Mouse (Mus musculus) layer of hippocampus, adult 18-20 months (tissue): ENCODE data around the gene 1190005I06Rik. TPM values are rescaled to one million over a fixed set of nuclear protein-coding genes. Genes with fewer than 3 reads are reported as not detected.

ENCODE experiments used
- DNase-seq, 2 experiments: peaks; one replicate each; pipeline ENCODE4 v3.0.0; 2022; ENCODE audit warnings: low spot score in 2 of 2
- total RNA-seq, 2 experiments: library from RNA; stranded (reverse); gene quantifications; 2 replicates each; pipeline ENCODE4 v1.2.3; 2021

The 1190005I06Rik gene
- total RNA-seq, 2 experiments from 2014 or later = 17.4 to 17.6 TPM

DNA sequence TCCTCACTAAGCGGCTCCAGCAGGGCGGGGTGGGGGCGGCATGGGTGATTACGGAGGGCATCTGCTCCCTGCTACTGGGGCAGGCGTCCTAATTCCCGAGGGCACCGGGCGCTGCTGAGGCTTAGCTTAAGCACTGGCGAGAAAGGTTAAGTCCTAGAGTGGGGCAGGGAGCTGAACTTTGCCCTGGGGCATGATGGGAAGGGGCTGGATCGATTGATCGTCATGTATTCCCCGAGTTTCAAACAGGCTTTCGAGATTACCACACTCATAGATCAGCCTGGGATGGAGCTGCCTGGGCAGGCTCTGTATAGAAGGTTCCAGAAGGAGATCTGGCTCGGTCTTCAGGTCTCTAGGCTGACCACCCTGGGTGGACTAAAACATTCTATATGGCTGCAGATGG lies 25.3 kb downstream of the 1190005I06Rik start:
- no peak for DNase-seq

DNA sequence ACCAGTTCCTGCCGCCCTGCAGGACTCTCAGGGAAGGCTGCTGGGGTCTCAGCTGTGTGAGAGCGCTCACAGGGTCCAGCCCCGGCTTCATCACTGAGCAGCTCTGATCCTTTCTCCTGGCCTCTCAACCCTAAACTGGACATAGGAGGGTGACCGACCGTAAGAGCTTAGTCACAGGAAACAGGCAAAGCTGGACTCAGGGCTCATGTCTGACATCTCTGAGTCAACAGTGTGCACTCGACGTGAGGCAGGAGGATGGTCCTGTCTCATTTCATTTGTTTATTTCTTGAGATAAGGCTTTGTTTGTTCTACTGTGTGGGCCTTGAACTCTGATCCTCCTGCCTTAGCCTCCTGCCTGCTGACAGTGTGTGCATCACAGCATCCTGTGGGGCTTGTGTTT lies 27.0 kb downstream of the 1190005I06Rik start:
- DNase-seq = no peak

DNA sequence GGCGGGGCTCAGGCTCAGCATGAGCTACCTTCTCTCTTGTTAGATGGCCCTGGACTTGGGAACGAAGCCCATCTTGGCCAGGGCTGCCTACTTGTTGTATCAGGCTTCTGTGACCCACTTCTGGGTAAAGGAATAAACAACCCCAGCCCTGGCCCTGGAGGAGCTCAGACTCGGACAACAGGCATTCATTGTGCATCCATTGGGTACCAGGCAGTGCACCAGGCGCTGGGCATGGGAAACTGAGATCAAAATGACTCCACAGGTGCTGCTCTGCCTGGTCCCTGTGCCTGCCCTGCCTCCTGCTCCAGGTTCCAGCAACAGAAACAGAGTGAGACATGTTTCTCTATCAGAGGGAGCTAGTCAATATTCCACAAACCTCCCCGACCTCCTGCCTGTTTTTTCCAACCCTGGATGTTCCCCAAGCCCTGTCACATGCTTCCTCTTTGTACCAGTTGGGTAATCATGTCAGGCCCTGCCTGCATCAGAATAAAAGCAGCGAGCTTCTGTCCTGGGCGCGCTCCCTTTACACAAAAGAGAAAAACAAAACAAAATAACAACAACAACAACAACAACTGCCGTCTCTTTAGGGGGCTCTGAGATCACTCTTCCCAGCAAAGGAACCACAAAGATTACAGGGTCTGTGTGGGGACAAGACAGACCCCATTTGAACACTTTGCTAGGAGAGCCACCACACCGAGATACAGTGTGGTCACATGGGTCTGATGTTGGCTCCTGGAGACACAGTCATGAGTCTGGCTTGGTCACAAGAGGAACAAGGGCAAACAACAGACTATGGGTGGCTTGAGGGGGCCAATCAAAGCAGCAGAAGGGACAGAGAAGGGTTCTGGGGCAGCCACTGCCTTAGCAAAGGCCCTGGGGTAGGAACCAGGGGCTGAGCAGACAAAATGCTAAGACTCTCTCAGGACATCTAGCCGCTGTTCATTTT lies 27.9 kb downstream of the 1190005I06Rik start:
- peak in 1 of 2 experiments; percentile 74 for DNase-seq

DNA sequence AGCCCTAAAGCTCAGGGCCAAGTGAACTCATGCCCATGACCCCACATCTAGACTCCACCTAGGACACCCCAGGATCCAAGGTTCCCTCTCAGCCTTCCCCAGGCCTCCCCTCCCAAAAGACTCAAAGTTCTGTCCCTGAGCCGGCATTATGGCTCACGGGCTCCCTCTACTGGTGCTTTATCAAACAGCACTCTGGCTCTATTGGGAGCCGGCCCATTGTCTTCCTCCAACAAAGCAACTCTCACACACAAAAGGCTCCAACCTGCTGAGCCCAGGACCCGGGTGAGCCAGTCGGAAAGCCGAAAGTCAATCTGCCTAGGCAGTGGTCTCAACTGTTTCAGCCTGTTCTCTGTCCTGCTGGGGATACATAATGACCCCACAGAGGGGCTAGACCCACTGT lies 29.3 kb downstream of the 1190005I06Rik start:
- peak in 1 of 2 experiments; percentile 87 for DNase-seq

DNA sequence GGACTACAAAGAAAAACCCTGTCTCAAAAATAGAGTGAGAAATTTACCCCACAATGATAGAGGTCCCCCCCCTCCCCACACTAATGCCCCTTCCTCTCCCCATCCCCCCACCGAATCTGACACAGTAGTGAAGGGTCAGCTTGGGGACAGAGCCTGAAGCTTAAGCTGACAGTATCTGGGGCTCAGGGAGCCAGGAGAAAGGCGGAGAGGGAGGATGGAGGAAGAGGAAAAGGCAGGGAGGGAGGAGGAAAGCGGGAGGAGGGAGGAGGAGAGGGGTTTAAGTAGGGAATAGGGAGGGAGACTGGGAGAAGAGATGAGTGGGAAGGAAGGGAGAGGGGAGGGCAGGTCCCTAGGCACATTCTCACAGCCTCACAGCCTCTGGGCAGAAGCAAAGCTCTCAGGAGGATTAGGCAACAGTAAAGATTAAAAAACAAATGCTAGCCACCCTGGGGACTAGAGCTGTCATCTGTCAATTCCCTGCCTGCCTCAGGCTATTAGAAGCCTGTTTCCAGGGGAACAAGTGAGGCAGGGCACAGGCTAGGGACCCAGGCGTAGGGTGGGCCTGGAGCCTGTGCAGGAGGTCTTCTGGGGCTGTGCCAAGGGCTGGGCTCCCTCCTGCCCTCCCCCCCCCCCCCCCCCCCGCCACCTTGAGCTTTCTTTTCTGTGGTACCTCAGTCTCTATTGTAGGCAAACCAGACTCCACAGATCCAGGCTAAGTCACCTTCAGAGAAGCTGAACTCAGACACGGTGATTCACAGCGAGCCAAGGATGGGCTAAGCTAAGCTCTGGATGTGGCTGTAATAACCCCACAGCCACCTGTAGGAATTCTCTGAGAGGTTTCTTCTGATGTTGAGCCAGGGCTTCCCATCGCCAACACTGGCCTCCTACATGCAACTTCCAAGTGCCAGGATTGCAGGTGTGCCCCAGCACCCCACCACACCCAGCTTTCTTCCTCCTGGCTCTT lies 30.5 kb downstream of the 1190005I06Rik start:
- no peak for DNase-seq

DNA sequence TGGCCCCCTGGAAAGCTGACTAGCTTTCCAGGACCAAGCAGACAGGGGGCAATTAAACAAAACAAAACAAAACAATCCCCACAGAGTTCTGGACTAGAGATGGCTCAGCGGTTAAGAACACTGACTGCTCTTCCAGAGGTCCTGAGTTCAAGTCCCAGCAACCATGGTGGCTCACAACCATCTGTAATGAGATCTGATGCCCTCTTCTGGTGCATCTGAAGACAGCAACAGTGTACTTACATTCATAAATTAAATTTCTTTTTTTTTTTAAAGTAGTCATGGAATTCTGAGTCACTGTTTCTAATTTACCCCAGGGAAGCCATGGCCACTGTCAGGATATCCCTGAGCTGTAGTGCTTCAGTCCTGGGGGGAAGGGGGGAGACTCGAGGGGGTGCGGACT lies 32.9 kb downstream of the 1190005I06Rik start:
- DNase-seq = no peak

DNA sequence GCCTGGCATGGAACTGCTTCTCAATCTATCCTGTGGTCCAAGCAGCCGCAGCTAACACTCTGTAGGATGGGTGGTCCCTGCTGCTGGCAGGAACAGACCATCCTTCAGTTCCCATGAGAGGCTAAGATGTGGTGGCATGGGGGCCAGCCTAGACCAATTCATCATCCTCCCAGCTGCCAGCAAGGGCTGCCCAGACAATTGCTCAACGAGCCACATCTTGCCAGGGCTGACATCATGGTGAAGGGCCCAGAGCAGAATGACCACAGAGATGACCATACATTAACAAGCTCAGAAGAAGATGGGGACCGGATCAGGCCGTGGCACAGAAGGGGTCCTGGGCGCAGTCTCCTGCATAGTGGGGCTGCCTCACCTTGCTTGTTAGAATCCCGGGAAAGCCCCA lies 36.6 kb downstream of the 1190005I06Rik start:
- no peak for DNase-seq

DNA sequence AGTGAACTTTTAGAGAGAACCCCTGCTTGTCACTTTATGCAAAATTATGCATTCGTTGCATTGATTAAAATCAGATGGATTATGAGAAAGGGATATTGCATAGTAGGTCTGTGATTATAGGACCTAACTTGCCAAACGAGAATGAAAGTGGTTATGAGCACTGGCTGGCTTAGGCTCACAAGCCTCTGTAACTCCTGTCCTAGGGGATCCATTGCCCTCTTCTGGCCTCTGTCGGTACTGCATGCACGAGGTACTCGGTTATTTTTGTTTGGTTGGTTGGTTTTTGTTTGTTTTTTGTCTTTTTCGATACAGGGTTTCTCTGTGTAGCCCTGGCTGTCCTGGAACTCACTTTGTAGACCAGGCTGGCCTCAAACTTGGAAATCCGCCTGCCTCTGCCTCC lies 39.5 kb downstream of the 1190005I06Rik start:
- DNase-seq = peak; percentile 71 to 90

DNA sequence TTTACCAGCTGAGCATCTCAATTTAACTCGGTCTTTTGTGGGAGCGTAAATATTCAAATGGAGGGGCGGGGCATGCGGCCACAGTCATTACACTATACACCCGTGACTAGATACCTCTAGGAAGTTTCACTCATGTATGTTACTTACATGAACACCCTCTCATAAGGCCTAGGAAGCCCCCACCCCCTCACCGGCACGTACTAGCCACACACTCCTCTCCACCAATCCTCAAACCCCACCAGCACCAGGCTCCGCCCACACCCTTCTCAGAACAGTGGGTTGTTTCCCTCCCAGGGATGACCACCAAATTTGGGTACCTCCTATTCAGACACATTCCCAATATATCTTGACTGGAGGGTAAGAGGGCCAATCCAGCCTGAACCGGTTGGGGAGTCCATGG lies 40.0 kb downstream of the 1190005I06Rik start:
- no peak for DNase-seq

DNA sequence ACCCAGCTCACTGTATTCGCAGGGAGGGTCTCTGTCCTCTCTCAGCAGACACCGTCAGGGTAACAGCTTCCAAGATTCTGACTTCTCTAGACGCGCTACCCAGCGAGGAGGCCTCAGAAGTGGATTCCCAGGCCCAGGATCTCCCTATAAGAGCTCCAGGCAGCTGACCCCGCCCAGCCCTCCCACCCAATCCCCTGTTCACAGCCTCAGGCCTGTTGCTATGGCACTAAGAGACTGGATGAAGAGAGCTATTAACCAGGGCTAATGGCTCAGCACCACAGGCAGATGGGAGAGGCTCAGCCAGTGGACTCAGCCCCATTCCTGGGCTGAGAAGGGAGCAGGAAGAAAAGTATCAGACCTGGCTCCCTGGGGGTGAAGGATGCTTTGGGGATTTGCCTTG lies 44.8 kb downstream of the 1190005I06Rik start:
- no peak for DNase-seq

DNA sequence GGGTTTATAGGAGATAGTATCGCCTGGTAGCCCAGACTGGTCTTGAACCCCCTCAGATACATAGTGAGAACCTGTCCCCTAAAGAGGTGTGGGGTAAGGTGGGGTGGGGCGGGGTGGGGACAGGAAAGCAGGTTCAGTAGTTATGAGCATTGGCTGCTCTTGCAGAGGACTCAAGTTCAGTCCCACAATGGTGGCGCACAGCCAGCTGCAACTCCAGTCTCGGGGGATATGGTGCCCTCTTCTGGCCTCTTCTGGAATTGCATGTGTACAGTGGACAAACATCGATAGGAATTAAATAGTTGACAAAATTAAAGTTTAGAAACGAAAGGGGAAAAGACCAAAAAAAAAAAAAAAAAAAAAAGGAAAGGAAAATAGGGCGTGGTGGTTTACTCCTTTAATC lies 47.9 kb downstream of the 1190005I06Rik start:
- DNase-seq = peak in 1 of 2 experiments; percentile 90

DNA sequence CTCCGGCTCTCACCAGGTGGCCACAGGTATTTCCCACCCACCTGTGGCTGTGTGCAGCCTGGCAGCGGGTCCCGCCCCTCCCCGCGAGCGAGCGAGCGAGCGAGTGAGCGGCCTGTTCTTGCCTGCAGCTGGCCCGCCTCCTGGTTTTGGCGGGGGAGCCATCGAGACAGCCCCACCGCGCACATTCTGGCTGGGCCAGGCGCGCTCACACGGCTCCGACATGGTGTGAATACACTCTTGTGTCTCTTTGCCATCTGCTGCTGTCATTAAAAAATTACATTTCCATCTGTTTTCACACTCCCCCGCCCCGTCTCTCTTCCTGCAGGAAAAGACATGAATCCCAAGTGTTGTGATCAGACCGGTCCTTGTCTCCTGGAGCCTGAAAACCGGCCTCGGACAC lies 48.9 kb downstream of the 1190005I06Rik start:
- peak; percentile 89 to 95 for DNase-seq

DNA sequence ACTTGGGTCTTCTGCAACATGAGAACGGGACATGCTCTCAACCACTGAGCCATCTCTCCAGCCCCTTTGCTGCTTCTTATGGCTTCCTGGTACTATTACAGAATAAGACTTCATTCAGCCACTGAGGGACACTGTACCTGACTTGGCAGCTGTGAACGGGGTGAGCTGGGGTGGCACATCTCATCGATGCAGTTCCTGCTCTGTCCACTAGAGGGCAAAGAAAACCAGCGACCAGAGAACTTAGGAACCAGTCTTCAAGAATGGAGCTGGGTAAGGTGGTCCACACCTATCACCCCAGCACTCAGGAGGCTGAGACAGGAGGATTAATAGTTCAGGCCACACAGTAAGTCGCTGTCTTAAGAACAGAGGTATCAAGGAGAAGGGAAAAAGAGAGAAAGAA lies 51.5 kb downstream of the 1190005I06Rik start:
- no peak for DNase-seq

DNA sequence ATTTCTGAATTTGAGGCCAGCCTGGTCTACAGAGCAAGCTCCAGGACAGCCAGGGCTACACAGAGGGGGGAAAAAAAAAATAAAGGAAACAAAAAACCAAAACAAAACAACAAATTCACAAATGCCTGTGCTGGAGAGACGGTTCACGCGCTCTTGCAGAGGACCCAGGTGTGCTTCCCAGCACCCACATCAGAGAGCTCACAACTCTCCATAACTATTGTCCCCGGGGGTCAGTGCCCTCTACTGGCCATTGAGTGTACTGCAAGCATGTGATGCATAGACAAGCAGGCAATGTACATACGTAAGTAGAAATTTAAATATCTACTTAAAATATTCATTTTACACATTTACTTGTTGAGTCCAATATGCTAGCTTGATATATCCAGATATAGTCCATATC lies 52.9 kb downstream of the 1190005I06Rik start:
- no peak for DNase-seq

DNA sequence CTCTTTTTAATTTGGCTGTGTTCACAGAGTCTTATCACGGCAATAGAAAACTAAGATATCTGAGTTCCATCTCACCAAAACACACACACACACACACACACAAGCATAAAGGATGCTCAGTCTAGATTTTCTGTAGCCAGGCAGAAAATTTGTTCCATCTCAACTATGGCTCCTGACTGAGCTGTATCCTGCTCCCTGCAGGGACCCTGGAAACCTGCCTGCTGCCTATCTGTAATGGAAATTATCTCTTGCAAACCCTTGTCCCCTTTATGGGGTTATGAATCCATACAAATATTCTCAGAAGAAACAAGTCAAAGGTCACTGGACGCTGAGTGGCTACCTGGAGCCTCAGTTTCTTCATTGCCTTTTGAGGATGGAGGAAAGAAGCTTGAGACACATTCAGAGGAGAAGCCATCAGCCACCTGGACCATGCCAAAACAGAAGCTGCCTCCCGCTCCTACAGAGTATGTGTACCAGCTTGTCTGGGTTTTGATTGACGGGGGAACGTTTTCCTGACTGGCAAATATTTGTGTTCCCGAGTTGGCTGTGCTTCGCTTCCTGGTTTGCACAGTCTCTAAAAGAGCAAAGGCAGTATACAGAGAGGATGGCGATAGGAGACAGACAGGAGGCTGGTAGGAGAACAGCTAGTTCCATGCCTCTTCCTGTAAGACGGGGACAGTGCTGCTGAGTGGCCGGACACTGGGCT lies 55.7 kb downstream of the 1190005I06Rik start:
- DNase-seq = peak; percentile 72 to 78

DNA sequence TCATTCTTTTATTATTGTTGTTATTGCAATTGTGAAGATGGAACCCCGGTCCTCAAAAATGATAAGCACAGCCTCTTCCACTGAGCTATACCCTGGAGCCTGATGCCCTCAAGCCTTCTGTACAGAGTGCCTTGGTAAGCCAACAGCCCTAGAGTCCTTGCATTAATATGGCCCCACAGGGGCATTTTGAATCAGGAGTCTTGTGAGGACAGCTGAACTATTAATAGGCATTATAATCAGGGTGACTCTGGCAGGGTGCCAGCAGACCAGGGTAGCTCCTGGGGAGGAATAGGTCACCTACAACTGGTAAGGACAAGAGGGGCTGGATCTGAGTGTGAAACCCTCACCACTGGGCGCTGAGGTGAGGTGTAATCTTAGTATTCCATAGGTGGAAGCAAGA lies 57.5 kb downstream of the 1190005I06Rik start:
- DNase-seq = peak in 1 of 2 experiments; percentile 27

DNA sequence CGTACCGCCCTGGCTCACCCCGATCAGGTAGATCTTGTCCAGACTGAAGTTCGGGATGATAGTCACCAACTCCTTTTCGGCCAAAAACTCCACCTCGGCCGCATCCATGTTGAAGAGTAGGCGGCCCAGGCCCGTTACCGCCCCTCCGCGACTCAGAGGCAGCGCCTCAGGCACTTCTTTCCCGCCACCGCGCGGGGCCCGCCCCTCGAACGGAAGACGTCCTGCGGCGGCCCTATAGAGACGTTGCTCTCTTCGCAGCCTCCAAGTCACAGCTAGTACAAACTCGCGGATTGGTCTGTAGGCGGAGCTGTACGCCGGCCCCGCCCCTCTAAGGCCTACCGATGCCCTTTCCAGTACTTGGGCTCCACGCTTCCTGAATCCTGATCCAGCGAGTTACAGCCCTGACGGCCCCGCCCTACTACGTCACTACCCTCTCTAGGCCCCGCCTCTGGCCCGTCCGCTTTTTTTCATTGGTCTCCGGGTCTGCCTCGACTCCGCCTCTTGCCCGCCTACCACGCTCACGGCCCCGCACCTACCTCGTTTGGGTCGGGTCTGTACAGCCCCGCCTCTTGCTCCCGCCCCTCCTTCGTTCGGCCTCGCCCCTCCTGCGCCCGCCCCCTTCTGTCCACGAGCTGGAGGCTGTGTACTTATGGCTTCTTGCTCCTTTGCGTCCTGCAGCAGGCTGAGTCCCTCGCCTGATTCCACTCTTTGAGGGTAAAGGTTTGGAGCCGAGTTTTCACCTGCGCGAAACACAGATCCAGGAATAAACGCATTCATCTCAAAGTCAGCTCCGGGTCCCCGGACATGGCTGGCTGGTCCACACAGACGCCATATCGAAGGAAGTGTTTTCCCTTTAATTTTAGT lies 58.3 kb downstream of the 1190005I06Rik start, which contains the start of gene Gins2:
Gene Gins2 (minus strand): TSS at position 397 of the 864 bp plus-strand sequence.
- DNase-seq = peak; percentile 100

DNA sequence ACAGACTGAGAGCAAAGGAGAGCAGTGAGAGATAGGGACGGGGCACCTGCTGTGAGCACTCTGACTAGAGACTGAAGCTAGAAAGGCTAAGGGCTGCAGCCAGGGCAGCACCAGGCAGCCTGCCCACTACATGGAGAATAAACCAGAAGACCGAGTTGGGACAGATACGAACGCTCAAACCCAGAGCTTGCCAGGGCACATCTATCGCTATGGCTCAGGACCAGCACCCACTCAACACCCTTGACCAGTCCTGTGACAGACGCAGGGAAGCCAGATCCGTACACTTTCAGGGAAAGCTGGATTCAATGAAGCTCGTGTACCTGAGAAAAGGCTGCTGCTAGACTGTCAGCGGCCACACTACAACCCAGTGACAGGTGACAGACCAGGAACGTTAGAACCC lies 61.9 kb downstream of the 1190005I06Rik start:
- DNase-seq = no peak

DNA sequence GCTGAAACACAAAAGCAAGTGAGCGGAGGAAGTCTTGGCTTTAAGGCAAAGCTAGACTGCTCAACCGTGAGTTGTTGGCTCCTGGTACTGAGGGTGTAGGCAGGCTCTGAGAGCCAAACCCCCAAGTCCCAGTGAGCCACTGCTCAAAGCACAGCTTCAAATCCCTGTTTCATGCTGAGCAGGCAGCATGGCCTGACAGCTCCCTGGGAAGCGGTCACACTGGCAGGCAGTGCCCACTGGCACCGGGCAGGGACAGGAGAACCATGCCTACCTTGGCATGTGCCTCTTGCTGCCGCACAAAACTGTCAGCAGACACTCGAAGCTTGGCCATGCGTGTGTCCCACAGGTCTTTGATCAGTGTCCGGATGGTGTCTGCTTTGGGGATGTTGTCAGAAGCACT lies 65.6 kb downstream of the 1190005I06Rik start:
- DNase-seq = no peak

DNA sequence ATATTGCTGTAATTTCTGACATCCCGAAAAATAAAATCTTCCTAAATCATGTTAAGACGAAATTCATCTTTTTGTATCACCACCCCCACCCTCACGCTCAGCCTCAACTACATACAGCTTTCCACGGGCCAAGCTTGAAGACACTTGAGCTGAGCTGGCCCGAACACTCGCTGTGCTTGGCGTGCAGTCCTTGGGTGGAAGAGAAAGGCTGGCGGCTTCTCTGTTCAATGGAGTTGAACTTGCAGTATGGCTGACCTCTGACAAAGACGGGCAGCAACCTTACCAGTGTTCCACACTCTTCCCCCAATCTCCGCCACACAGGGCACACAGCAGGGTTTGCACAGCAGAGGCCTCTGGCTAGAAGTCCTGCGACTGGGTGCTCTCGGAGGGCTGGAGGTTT lies 66.1 kb downstream of the 1190005I06Rik start:
- DNase-seq = no peak
